Mouse (Mus musculus) C2C12 (cell line): ENCODE measurements around the gene Dpysl5. TPM values are rescaled to one million over a fixed set of nuclear protein-coding genes. Genes with fewer than 3 reads are reported as not detected.
A peak's percentile ranks its signal among the peaks of the same experiment; 100 is the strongest.

ENCODE experiments used
- H3K27me3 ChIP-seq: one replicate; pipeline ENCODE4 v1.6.1; 2011; ENCODE audit not compliant: control insufficient read depth, insufficient read depth, insufficient read length
- H3K36me3 ChIP-seq: one replicate; pipeline ENCODE4 v1.6.1; 2011; ENCODE audit not compliant: control insufficient read depth, insufficient read depth
- H3K4me3 ChIP-seq: one replicate; pipeline ENCODE4 v1.5.1; 2011; ENCODE audit warnings: mild to moderate bottlenecking, control low read depth; ENCODE audit not compliant: poor library complexity, insufficient read depth, severe bottlenecking
- H3K79me2 ChIP-seq: one replicate; pipeline ENCODE4 v1.6.1; 2011; ENCODE audit not compliant: control insufficient read depth, insufficient read depth
- H3K79me3 ChIP-seq: one replicate; pipeline ENCODE4 v1.6.1; 2011; ENCODE audit warnings: low read depth, control low read depth
- H3ac ChIP-seq: one replicate; pipeline ENCODE3; 2011; ENCODE audit warnings: low read depth; ENCODE audit not compliant: control insufficient read depth, insufficient read length
- CEBPB ChIP-seq: IDR thresholded peaks from one replicate; pipeline ENCODE4 v1.6.1; 2011; ENCODE audit warnings: low read depth, mild to moderate bottlenecking, control low read depth, moderate library complexity
- CTCF ChIP-seq: IDR thresholded peaks from one replicate; pipeline ENCODE4 v1.5.1; 2011; ENCODE audit not compliant: control insufficient read depth, insufficient read depth, insufficient read length
- FOSL1 ChIP-seq: IDR thresholded peaks from one replicate; pipeline ENCODE4 v1.8.0; 2011; ENCODE audit warnings: mild to moderate bottlenecking, low read length; ENCODE audit not compliant: poor library complexity, insufficient read depth, severe bottlenecking
- MAX ChIP-seq: IDR thresholded peaks from one replicate; pipeline ENCODE4 v1.6.1; 2011; ENCODE audit warnings: mild to moderate bottlenecking, control low read depth
- MYOD1 ChIP-seq: IDR thresholded peaks from one replicate; pipeline ENCODE4 v1.6.1; 2011; ENCODE audit warnings: low read depth; ENCODE audit not compliant: control insufficient read depth, insufficient read length
- MYOG ChIP-seq: IDR thresholded peaks from one replicate; pipeline ENCODE4 v1.6.1; 2011; ENCODE audit not compliant: control insufficient read depth, insufficient read length; ENCODE audit errors: extremely low read depth
- USF1 ChIP-seq: IDR thresholded peaks from one replicate; pipeline ENCODE4 v1.6.1; 2011; ENCODE audit warnings: low read depth, mild to moderate bottlenecking, control low read depth, moderate library complexity
- polyA plus RNA-seq: library from polyadenylated mRNA; unstranded; fragments of >200 nt; fragmentation: generic; extraction: Trizol; gene quantifications from one replicate; pipeline ENCODE4 v1.2.1, GENCODE M21; 2012; ENCODE audit warnings: missing spikeins

The Dpysl5 gene
- polyA plus RNA-seq, 1 experiment = 0.01 TPM

DNA sequence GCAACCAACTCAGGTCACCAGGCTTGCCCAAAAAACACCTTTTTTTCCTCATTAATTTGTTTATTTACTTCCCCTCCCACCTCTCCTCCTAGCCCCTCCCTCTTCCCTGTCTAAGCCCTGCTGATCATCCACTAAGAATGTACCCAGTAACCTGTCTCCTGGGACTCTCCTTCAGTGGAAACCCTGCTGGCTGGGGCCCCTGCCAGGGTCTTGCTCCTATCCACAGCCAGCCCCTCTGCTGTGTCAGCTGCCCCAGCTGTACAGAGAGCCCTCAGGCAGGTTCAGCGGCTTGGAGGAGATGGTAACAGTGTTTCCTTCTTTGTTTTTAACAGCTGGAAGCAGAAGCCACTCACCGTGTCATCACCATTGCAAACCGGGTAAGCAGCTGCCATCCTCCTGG is 69.8 kb downstream of the Dpysl5 start:
- Histone ChIP-seq H3ac (no peak overlapping the region), H3K36me3 (no peaks in the 10 kb centered on the region)
- TF ChIP-seq MYOG (no peak), USF1 (no peak), CEBPB (no peak)

GRCm38 (mm10) chr5:30787381-30787780 is 76.0 kb downstream of the Dpysl5 start:
- H3K36me3 ChIP-seq = no peaks in the 10 kb centered on the region
- no peaks in the 10 kb centered on the region for H3K79me2 ChIP-seq
- peaks cover 57% of the 10 kb centered on the region for H3K27me3 ChIP-seq
- no peak overlapping the region for H3K4me3 ChIP-seq
- TF ChIP-seq USF1 (no peak), CTCF (no peak), CEBPB (no peak), FOSL1 (no peak), MAX (no peak), MYOD1 (no peak), MYOG (no peak)
- no peaks in the 10 kb centered on the region for H3K79me3 ChIP-seq
- no peak overlapping the region for H3ac ChIP-seq

More for the DNA sequence above, 69.8 kb downstream of the Dpysl5 start:
- no peak overlapping the region for H3K4me3 ChIP-seq
- H3K79me2 ChIP-seq = no peaks in the 10 kb centered on the region
- peaks cover 66% of the 10 kb centered on the region for H3K27me3 ChIP-seq
- no peaks in the 10 kb centered on the region for H3K79me3 ChIP-seq

- H3K27me3 ChIP-seq = peaks cover 56% of the 10 kb centered on the region
- no peaks in the 10 kb centered on the region for H3K79me3 ChIP-seq
Measured at GRCm38 (mm10) chr5:30790047-30790446, 78.7 kb downstream of the Dpysl5 start.

DNA sequence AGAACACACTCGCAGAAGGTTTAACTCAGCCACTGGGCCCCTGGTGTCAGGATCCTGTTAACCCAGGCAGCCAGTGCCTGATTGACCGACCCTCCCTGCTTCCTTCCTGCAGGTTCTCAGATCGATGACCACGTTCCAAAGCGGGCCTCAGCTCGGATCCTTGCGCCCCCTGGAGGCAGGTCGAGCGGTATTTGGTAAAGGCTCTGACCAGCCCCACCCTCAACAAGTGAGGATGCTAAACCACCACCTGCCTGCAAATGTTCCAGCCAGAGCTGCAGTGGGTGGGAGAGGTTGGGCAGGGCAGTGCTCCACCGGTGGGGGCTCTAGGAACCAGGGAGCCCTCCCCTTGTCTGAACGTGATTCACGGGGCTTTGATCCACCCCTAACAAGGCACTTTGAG is 84.8 kb downstream of the Dpysl5 start:
- Histone ChIP-seq H3K79me2 (no peaks in the 10 kb centered on the region), H3K4me3 (no peak overlapping the region), H3K79me3 (no peaks in the 10 kb centered on the region), H3ac (no peak overlapping the region), H3K36me3 (no peaks in the 10 kb centered on the region), H3K27me3 (peaks cover 64% of the 10 kb centered on the region)
- TF ChIP-seq USF1 (no peak), MAX (no peak), CTCF (peak; percentile 62)

More at GRCm38 (mm10) chr5:30790047-30790446, 78.7 kb downstream of the Dpysl5 start:
- H3ac ChIP-seq = no peak overlapping the region
- TF ChIP-seq USF1 = no peak
- no peak for TF ChIP-seq CTCF
- TF ChIP-seq FOSL1 = no peak
- TF ChIP-seq MYOG = no peak
- TF ChIP-seq MYOD1 = no peak
- no peak for TF ChIP-seq CEBPB
- TF ChIP-seq MAX = no peak
- H3K36me3 ChIP-seq = no peaks in the 10 kb centered on the region
- H3K4me3 ChIP-seq = no peak overlapping the region
- H3K79me2 ChIP-seq = no peaks in the 10 kb centered on the region

GRCm38 (mm10) chr5:30797482-30797881 is 86.1 kb downstream of the Dpysl5 start:
- Histone ChIP-seq H3K36me3 (no peaks in the 10 kb centered on the region), H3ac (no peak overlapping the region), H3K4me3 (no peak overlapping the region), H3K79me3 (no peaks in the 10 kb centered on the region), H3K27me3 (peaks cover 55% of the 10 kb centered on the region), H3K79me2 (no peaks in the 10 kb centered on the region)
- TF ChIP-seq CTCF (no peak), MYOD1 (no peak), USF1 (no peak), MYOG (no peak), MAX (no peak), CEBPB (no peak), FOSL1 (no peak)

DNA sequence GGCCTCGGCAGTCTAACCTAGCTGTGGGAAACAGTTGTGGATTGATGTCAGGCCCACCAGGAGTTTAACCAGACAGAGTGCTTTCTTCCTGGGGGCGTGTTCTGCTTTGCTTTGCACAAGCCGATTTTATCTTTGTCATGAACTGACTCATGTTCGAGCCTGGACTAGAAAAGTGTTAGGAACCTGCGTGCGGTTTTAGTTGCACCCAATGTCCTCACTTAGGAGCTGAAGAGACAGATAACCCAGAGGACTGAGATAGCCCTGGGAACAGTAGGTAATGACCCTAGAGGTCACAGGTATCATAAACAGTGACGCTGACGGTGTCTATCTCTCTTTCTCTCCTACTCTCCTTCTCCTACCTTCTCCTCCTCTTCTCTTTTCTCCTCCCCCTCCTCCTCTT is 86.6 kb downstream of the Dpysl5 start:
- H3K27me3 ChIP-seq = peaks cover 55% of the 10 kb centered on the region

More for the DNA sequence above, 86.6 kb downstream of the Dpysl5 start:
- H3ac ChIP-seq = no peak overlapping the region
- H3K79me2 ChIP-seq = no peaks in the 10 kb centered on the region
- no peaks in the 10 kb centered on the region for H3K79me3 ChIP-seq
- TF ChIP-seq USF1 (no peak), CTCF (no peak), MAX (no peak), CEBPB (no peak), MYOD1 (no peak), MYOG (no peak), FOSL1 (no peak)
- H3K4me3 ChIP-seq = no peak overlapping the region
- H3K36me3 ChIP-seq = no peaks in the 10 kb centered on the region
